Comparison of ENCODE assay signal across 8 mouse cellular contexts in genomic region chr2:157479858-157480568, GRCm38 (mm10).
A peak's percentile ranks its signal among the peaks of the same experiment; 100 is the strongest.
DNase-seq lines count a peak whose midpoint lies in the region; ATAC-seq and TF ChIP-seq lines count a peak whose summit lies in the region.

No protein-coding gene starts in this region.

- 28% methylated on average over 15 of the region's 15 CpGs for WGBS in heart, embryonic 12.5 days
- WGBS in kidney, embryonic 14.5 days = 48% methylated on average over 15 of the region's 15 CpGs
- 40% methylated on average over 15 of the region's 15 CpGs for WGBS in lung, postnatal 0 days
- WGBS in stomach, embryonic 14.5 days = 48% methylated on average over 15 of the region's 15 CpGs

- intact Hi-C loops in left cerebral cortex, postnatal 4 days (cut with DNase I) = loop anchor here (5.0 kb wide), 1 partner anchor 82 kb away; the partner anchor contains the start of gene Nnat

- no peaks in the 10 kb centered on the region for H3K9me3 ChIP-seq in heart, embryonic 12.5 days (replicated peaks)
- H3K9me3 ChIP-seq in kidney, embryonic 14.5 days (ENCODE audit: control insufficient read depth, low read length) = no peaks in the 10 kb centered on the region
- H3K9me3 ChIP-seq in lung, postnatal 0 days (ENCODE audit: low read length) = no peaks in the 10 kb centered on the region
- no peaks in the 10 kb centered on the region for H3K9me3 ChIP-seq in stomach, embryonic 14.5 days (ENCODE audit: control insufficient read depth, low read depth, low read length)

- H3K27ac ChIP-seq in heart, embryonic 12.5 days (ENCODE audit: poor library complexity, severe bottlenecking) = no peak overlapping the region
- no peak overlapping the region for H3K27ac ChIP-seq in kidney, embryonic 14.5 days (ENCODE audit: low read depth, low read length)
- no peak overlapping the region for H3K27ac ChIP-seq in lung, postnatal 0 days (ENCODE audit: low read length)
- no peak overlapping the region for H3K27ac ChIP-seq in stomach, embryonic 14.5 days (ENCODE audit: low read length)

- no peak overlapping the region for H3K4me3 ChIP-seq in heart, embryonic 12.5 days
- no peak overlapping the region for H3K4me3 ChIP-seq in kidney, embryonic 14.5 days (ENCODE audit: low read length)
- no peak overlapping the region for H3K4me3 ChIP-seq in lung, postnatal 0 days (ENCODE audit: low read depth, low read length)
- no peak overlapping the region for H3K4me3 ChIP-seq in stomach, embryonic 14.5 days (ENCODE audit: low read depth, low read length)

- H3K9ac ChIP-seq in heart, embryonic 12.5 days = 0 out of 2 replicates have a peak overlapping the region, but pooled peaks have one; percentile 32
- no peak overlapping the region for H3K9ac ChIP-seq in kidney, embryonic 14.5 days (ENCODE audit: low read depth, low read length)
- H3K9ac ChIP-seq in lung, postnatal 0 days (replicated peaks; ENCODE audit: low read depth) = no peak overlapping the region
- H3K9ac ChIP-seq in stomach, embryonic 14.5 days (replicated peaks; ENCODE audit: low read depth, low read length) = no peak overlapping the region

- TF ChIP-seq CTCF in lung, postnatal 0 days (IDR thresholded peaks at IDR 0.05) = peak; percentile 90

- H3K27me3 ChIP-seq in heart, embryonic 12.5 days (replicated peaks) = peaks cover 4% of the 10 kb centered on the region; the same call in 1 of the 2 replicates
- H3K27me3 ChIP-seq in kidney, embryonic 14.5 days (ENCODE audit: control insufficient read depth, insufficient read depth, low read length) = no peaks in the 10 kb centered on the region
- no peaks in the 10 kb centered on the region for H3K27me3 ChIP-seq in lung, postnatal 0 days (replicated peaks; ENCODE audit: insufficient read depth, low read length)
- H3K27me3 ChIP-seq in stomach, embryonic 14.5 days (ENCODE audit: control insufficient read depth, insufficient read depth, low read length) = no peaks in the 10 kb centered on the region

- no peak overlapping the region for H3K4me2 ChIP-seq in heart, embryonic 12.5 days
- no peak overlapping the region for H3K4me2 ChIP-seq in kidney, embryonic 14.5 days (replicated peaks; ENCODE audit: low read depth, low read length)
- H3K4me2 ChIP-seq in lung, postnatal 0 days (replicated peaks; ENCODE audit: low read depth, low read length) = no peak overlapping the region
- H3K4me2 ChIP-seq in stomach, embryonic 14.5 days (replicated peaks; ENCODE audit: low read depth, low read length) = no peak overlapping the region

- peaks cover 40% of the 10 kb centered on the region for H3K4me1 ChIP-seq in heart, embryonic 12.5 days (replicated peaks)
- peaks cover 23% of the 10 kb centered on the region; the same call in 1 of the 2 replicates for H3K4me1 ChIP-seq in kidney, embryonic 14.5 days (ENCODE audit: control insufficient read depth, insufficient read depth, low read length)
- no peaks in the 10 kb centered on the region for H3K4me1 ChIP-seq in lung, postnatal 0 days (ENCODE audit: insufficient read depth, low read depth, low read length)
- H3K4me1 ChIP-seq in stomach, embryonic 14.5 days (ENCODE audit: control insufficient read depth, insufficient read depth, low read length) = peaks cover 16% of the 10 kb centered on the region

- ATAC-seq in heart, embryonic 12.5 days (ENCODE audit: insufficient number of reproducible peaks, low FRiP score) = no peak
- ATAC-seq in kidney, embryonic 14.5 days (ENCODE audit: low FRiP score, low TSS enrichment) = peak; percentile 15
- peak; percentile 53 for ATAC-seq in lung, postnatal 0 days
- ATAC-seq in stomach, embryonic 14.5 days (ENCODE audit: insufficient number of reproducible peaks, insufficient read depth, low FRiP score, low read depth) = peak; percentile 11; the same call in 1 of the 2 replicates

- DNase-seq in left cerebral cortex, postnatal 4 days = peak; percentile 65
- no peak for DNase-seq in left cerebral cortex, adult 8-10 months (ENCODE audit: low spot score in 2 of 2)
- DNase-seq in cerebellum, adult 8-10 months = peak; percentile 33
- DNase-seq in lung, postnatal 0 days (ENCODE audit: low spot score) = peak; percentile 41
- DNase-seq in urinary bladder, postnatal 14 days (ENCODE audit: low spot score) = no peak

- no peak for TF ChIP-seq EP300 in lung, postnatal 0 days (IDR thresholded peaks at IDR 0.05)

- no peaks in the 10 kb centered on the region for H3K36me3 ChIP-seq in heart, embryonic 12.5 days
- no peaks in the 10 kb centered on the region for H3K36me3 ChIP-seq in kidney, embryonic 14.5 days (ENCODE audit: control insufficient read depth, insufficient read depth, low read length)
- no peaks in the 10 kb centered on the region for H3K36me3 ChIP-seq in lung, postnatal 0 days (ENCODE audit: insufficient read depth, low read length)
- no peaks in the 10 kb centered on the region for H3K36me3 ChIP-seq in stomach, embryonic 14.5 days (ENCODE audit: control insufficient read depth, insufficient read depth, low read length)

Comparison
In these comparisons a context has a peak if more than half of its experiments do, and no peak if none do; other contexts are left out.
1. DNase-seq: peak in left cerebral cortex, postnatal 4 days (single experiment), cerebellum, adult 8-10 months (single experiment) and lung, postnatal 0 days (single experiment); none in left cerebral cortex, adult 8-10 months (0 of 2) and urinary bladder, postnatal 14 days (single experiment).